Mouse (Mus musculus) cerebellum, adult 2 months (tissue): Measurements from ENCODE around the gene Hoxd1.

Experiments used
- CTCF ChIP-seq: fragments of 200-500 bp; IDR thresholded peaks from 2 replicates; pipeline ENCODE4 v1.5.1; 2011; ENCODE audit warnings: low read depth, mild to moderate bottlenecking, control low read depth, low read length, moderate library complexity, borderline replicate concordance; ENCODE audit not compliant: insufficient read depth
- POLR2A ChIP-seq: fragments of 200-500 bp; IDR thresholded peaks from 2 replicates; pipeline ENCODE4 v1.6.1; 2011; ENCODE audit warnings: low read length, control low read depth, borderline replicate concordance; ENCODE audit not compliant: insufficient read depth

DNA sequence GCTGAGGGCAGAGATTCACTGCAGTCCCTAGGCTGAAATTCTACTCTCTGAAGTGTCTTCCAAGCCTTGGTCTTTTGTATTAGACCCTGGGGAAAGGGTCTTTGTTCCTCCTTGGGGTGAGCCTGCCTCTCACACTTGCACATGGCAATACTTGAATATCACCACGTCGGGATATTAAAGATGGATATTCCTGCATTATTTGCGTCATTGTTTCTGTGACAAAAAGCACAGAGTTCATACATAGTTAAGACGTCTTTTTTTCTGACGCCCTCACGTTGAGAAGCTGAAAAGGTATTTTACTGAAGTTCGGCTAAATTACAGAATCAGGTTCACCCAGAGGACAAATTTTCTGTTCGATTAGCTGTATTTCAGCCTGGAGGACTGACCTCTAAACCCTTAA lies 32.4 kb upstream of the Hoxd1 start:
- TF ChIP-seq POLR2A (no peak), CTCF (no peak)
